Mouse (Mus musculus): ENCODE measurements around the gene Nxf2. TPM values are rescaled to one million over a fixed set of nuclear protein-coding genes. Genes with fewer than 3 reads are reported as not detected.

Gene Nxf2
- polyA plus RNA-seq, 1 experiment from 2014 or later, result 0.30 TPM

Other genes starting within 250 kb of the Nxf2 start
- gene Armcx1, start 246.8 kb downstream of the Nxf2 start, polyA plus RNA-seq (2015; fragmentation: Nextera tagmentation; extraction: Ambion mirVana), result 41.8 and 43.7 TPM in 2 replicates
- 15.5 and 16.5 TPM in 2 replicates for gene Armcx6, start 213.3 kb downstream of the Nxf2 start, polyA plus RNA-seq (2015; fragmentation: Nextera tagmentation; extraction: Ambion mirVana)
- gene Armcx3, start 208.2 kb downstream of the Nxf2 start, polyA plus RNA-seq (2015; fragmentation: Nextera tagmentation; extraction: Ambion mirVana), result 84.1 and 90.9 TPM in 2 replicates
- 54.2 and 57.4 TPM in 2 replicates for gene Armcx2, start 155.5 kb downstream of the Nxf2 start, polyA plus RNA-seq (2015; fragmentation: Nextera tagmentation; extraction: Ambion mirVana)
- gene Zmat1, start 44.5 kb upstream of the Nxf2 start, polyA plus RNA-seq (2015; fragmentation: Nextera tagmentation; extraction: Ambion mirVana), result 8.4 and 10.5 TPM in 2 replicates
- not detected in 2 replicates for gene Gm15023, start 212.9 kb upstream of the Nxf2 start, polyA plus RNA-seq (2015; fragmentation: Nextera tagmentation; extraction: Ambion mirVana)
- 0.95 and 1.9 TPM in 2 replicates for gene Tceal6, start 245.9 kb upstream of the Nxf2 start, polyA plus RNA-seq (2015; fragmentation: Nextera tagmentation; extraction: Ambion mirVana)